Mouse (Mus musculus) liver, adult 2 months (tissue): ENCODE measurements at regions not wholly inside any gene's neighbourhood (a gene's known extent, or its start where the extent isn't known, plus 50 kb on each side); places are given as distances from the start of the nearest gene placed in this dataset.

ENCODE experiments used
- DNase-seq: peaks from one replicate; pipeline ENCODE4 v3.0.0-alpha.2; 2011; ENCODE audit warnings: low read depth, low spot score; ENCODE audit errors: extremely low read depth
- H3K27ac ChIP-seq: fragments of 200-500 bp; replicated peaks from 2 replicates; pipeline ENCODE4 v1.5.1; 2012; ENCODE audit warnings: low read depth, mild to moderate bottlenecking, control low read depth, inconsistent platforms, low read length; ENCODE audit not compliant: insufficient read depth
- H3K27me3 ChIP-seq: fragments of 200-500 bp; 2 replicates; pipeline ENCODE4 v1.6.1; 2012; ENCODE audit warnings: mild to moderate bottlenecking, moderate library complexity, low read length, inconsistent platforms; ENCODE audit not compliant: control insufficient read depth, insufficient read depth
- H3K36me3 ChIP-seq: fragments of 200-500 bp; 2 replicates; pipeline ENCODE4 v1.6.1; 2012; ENCODE audit warnings: low read length, inconsistent platforms; ENCODE audit not compliant: control insufficient read depth, insufficient read depth
- H3K4me1 ChIP-seq: fragments of 200-500 bp; 2 replicates; pipeline ENCODE4 v1.6.1; 2011; ENCODE audit warnings: low read length; ENCODE audit not compliant: control insufficient read depth, insufficient read depth
- H3K4me3 ChIP-seq: fragments of 200-500 bp; 2 replicates; pipeline ENCODE4 v1.5.1; 2011; ENCODE audit warnings: low read depth, mild to moderate bottlenecking, control low read depth, low read length, moderate library complexity; ENCODE audit not compliant: insufficient read depth
- H3K79me2 ChIP-seq: fragments of 200-500 bp; 2 replicates; pipeline ENCODE4 v1.6.1; 2012; ENCODE audit warnings: inconsistent platforms, mild to moderate bottlenecking, low read length, moderate library complexity; ENCODE audit not compliant: control insufficient read depth, insufficient read depth
- H3K9ac ChIP-seq: fragments of 200-500 bp; 2 replicates; pipeline ENCODE4 v1.6.1; 2012; ENCODE audit warnings: low read depth, mild to moderate bottlenecking, control low read depth, inconsistent platforms, low read length
- CTCF ChIP-seq: fragments of 200-500 bp; IDR thresholded peaks from 2 replicates; pipeline ENCODE4 v1.5.1; 2011; ENCODE audit warnings: low read depth, low read length, control low read depth
- POLR2A ChIP-seq: fragments of 200-500 bp; IDR thresholded peaks from 2 replicates; pipeline ENCODE4 v1.6.1; 2011; ENCODE audit warnings: low read length, control low read depth; ENCODE audit not compliant: insufficient read depth; ENCODE audit errors: extremely low read depth
- WGBS: fragments of 180-500 bp; shearing (Covaris S2); methylation state at CpG from one replicate; pipeline ENCODE4 v1.1.7; 2018; 5-methylcytosine and 5-hydroxymethylcytosine counted together

- H3K36me3 ChIP-seq: no peaks in the 10 kb centered on the region
- 73% methylated on average over 2 of the region's 2 CpGs for WGBS
- H3K79me2 ChIP-seq: no peaks in the 10 kb centered on the region
- DNase-seq: no peak
- H3K4me3 ChIP-seq: no peak overlapping the region
- no peaks in the 10 kb centered on the region for H3K4me1 ChIP-seq
- no peak overlapping the region for H3K27ac ChIP-seq
- no peaks in the 10 kb centered on the region for H3K27me3 ChIP-seq
- no peak overlapping the region for H3K9ac ChIP-seq
- no peak for TF ChIP-seq POLR2A
- TF ChIP-seq CTCF: no peak
These were observed 191.7 kb downstream of the Tprg start for GRCm38 (mm10) chr16:25478300-25478699.

GRCm38 (mm10) chr16:25483831-25484254 lies 197.2 kb downstream of the Tprg start:
- DNase-seq: no peak
- WGBS: 74% methylated on average over 5 of the region's 5 CpGs

GRCm38 (mm10) chr16:25485007-25485406 lies 198.4 kb downstream of the Tprg start:
- 92% methylated on average over 9 of the region's 9 CpGs for WGBS
- Histone ChIP-seq H3K36me3 (no peaks in the 10 kb centered on the region), H3K27me3 (no peaks in the 10 kb centered on the region), H3K4me3 (no peak overlapping the region), H3K9ac (no peak overlapping the region), H3K79me2 (no peaks in the 10 kb centered on the region), H3K4me1 (no peaks in the 10 kb centered on the region), H3K27ac (no peak overlapping the region)
- no peak for TF ChIP-seq CTCF
- no peak for TF ChIP-seq POLR2A
- DNase-seq: no peak

More at GRCm38 (mm10) chr16:25483831-25484254, 197.2 kb downstream of the Tprg start:
- Histone ChIP-seq H3K4me1 (no peaks in the 10 kb centered on the region), H3K36me3 (no peaks in the 10 kb centered on the region), H3K79me2 (no peaks in the 10 kb centered on the region), H3K9ac (no peak overlapping the region), H3K27me3 (no peaks in the 10 kb centered on the region), H3K27ac (no peak overlapping the region), H3K4me3 (no peak overlapping the region)
- no peak for TF ChIP-seq CTCF
- TF ChIP-seq POLR2A: no peak

- no peak overlapping the region for H3K27ac ChIP-seq
- no peak for DNase-seq
- no peak overlapping the region for H3K4me3 ChIP-seq
- no peaks in the 10 kb centered on the region for H3K27me3 ChIP-seq
- TF ChIP-seq CTCF: no peak
- TF ChIP-seq POLR2A: no peak
- no peaks in the 10 kb centered on the region for H3K79me2 ChIP-seq
- WGBS: 91% methylated on average over 4 of the region's 4 CpGs
- no peaks in the 10 kb centered on the region for H3K36me3 ChIP-seq
- H3K4me1 ChIP-seq: no peaks in the 10 kb centered on the region
- H3K9ac ChIP-seq: no peak overlapping the region
These were observed 197.0 kb upstream of the Trp63 start for GRCm38 (mm10) chr16:25486477-25487094.

GRCm38 (mm10) chr16:25490847-25491246 lies 192.7 kb upstream of the Trp63 start:
- Histone ChIP-seq H3K9ac (no peak overlapping the region), H3K27ac (no peak overlapping the region), H3K4me1 (no peaks in the 10 kb centered on the region), H3K27me3 (no peaks in the 10 kb centered on the region), H3K36me3 (no peaks in the 10 kb centered on the region), H3K79me2 (no peaks in the 10 kb centered on the region), H3K4me3 (no peak overlapping the region)
- DNase-seq: no peak
- TF ChIP-seq POLR2A: no peak
- WGBS: 83% methylated on average over 3 of the region's 3 CpGs

GRCm38 (mm10) chr16:25494153-25494552 lies 189.4 kb upstream of the Trp63 start:
- H3K79me2 ChIP-seq: no peaks in the 10 kb centered on the region
- no peaks in the 10 kb centered on the region for H3K36me3 ChIP-seq
- WGBS: 80% methylated on average over 3 of the region's 3 CpGs
- no peak for TF ChIP-seq CTCF
- no peak for TF ChIP-seq POLR2A
- no peaks in the 10 kb centered on the region for H3K4me1 ChIP-seq
- no peak for DNase-seq
- H3K4me3 ChIP-seq: no peak overlapping the region
- H3K9ac ChIP-seq: no peak overlapping the region
- H3K27me3 ChIP-seq: no peaks in the 10 kb centered on the region
- no peak overlapping the region for H3K27ac ChIP-seq
